Mouse (Mus musculus): ENCODE results near the gene 9330182L06Rik. TPM values are rescaled to one million over a fixed set of nuclear protein-coding genes. Genes with fewer than 3 reads are reported as not detected.

The 9330182L06Rik gene
- under 1 TPM; 0.05 to 0.17 TPM for polyA plus RNA-seq (2017; shearing (Covaris generic))

GRCm38 (mm10) chr5:9265586-9266279, at the start of gene 9330182L06Rik:
TSS of gene 9330182L06Rik (plus strand) at chr5:9266118.

Other genes with a start within 250 kb of the 9330182L06Rik start
- gene Tmem243, start 165.4 kb upstream of the 9330182L06Rik start, polyA plus RNA-seq (2017; shearing (Covaris generic)) = 100 to 1,000 TPM; 108 to 119 TPM
- 10 to 100 TPM; 59.4 to 66.6 TPM for gene Dmtf1, start 104.3 kb upstream of the 9330182L06Rik start, polyA plus RNA-seq (2017; shearing (Covaris generic))